Mouse (Mus musculus): Measurements from ENCODE around the gene Pik3ap1. TPM values are rescaled to one million over a fixed set of nuclear protein-coding genes. Genes with fewer than 3 reads are reported as not detected.

Gene Pik3ap1
- polyA plus RNA-seq, 1 experiment: 0.16 TPM

GRCm38 (mm10) chr19:41332228-41332627 lies 52.7 kb downstream of the Pik3ap1 start:
- H3K4me1 ChIP-seq (ENCODE audit: control insufficient read depth, insufficient read depth, low read length): no peaks in the 10 kb centered on the region
- H3K36me3 ChIP-seq (ENCODE audit: control insufficient read depth, insufficient read depth, low read length, poor library complexity, severe bottlenecking): no peaks in the 10 kb centered on the region
- no peaks in the 10 kb centered on the region for H3K9me3 ChIP-seq (replicated peaks; ENCODE audit: control insufficient read depth, insufficient read depth, low read length, poor library complexity, severe bottlenecking)
- no peaks in the 10 kb centered on the region for H3K27me3 ChIP-seq (ENCODE audit: control insufficient read depth, insufficient read depth, low read length, poor library complexity, severe bottlenecking)
- H3K9ac ChIP-seq (ENCODE audit: low read depth, poor library complexity, severe bottlenecking): no peak overlapping the region
- no peak overlapping the region for H3K27ac ChIP-seq (ENCODE audit: insufficient read depth, low read length)
- TF ChIP-seq EP300 (IDR thresholded peaks at IDR 0.05; ENCODE audit: insufficient read depth, low read depth, low read length) (no peak), POLR2A (IDR thresholded peaks at IDR 0.05; ENCODE audit: insufficient read depth, low read length) (no peak), CTCF (IDR thresholded peaks at IDR 0.05; ENCODE audit: low read depth, low read length) (no peak)
- H3K4me3 ChIP-seq (ENCODE audit: low read depth, low read length): no peak overlapping the region

GRCm38 (mm10) chr19:41330401-41330800 lies 54.5 kb downstream of the Pik3ap1 start:
- Histone ChIP-seq H3K4me1 (ENCODE audit: control insufficient read depth, insufficient read depth, low read length) (no peaks in the 10 kb centered on the region), H3K27ac (ENCODE audit: insufficient read depth, low read length) (no peak overlapping the region), H3K27me3 (ENCODE audit: control insufficient read depth, insufficient read depth, low read length, poor library complexity, severe bottlenecking) (no peaks in the 10 kb centered on the region), H3K9me3 (replicated peaks; ENCODE audit: control insufficient read depth, insufficient read depth, low read length, poor library complexity, severe bottlenecking) (no peaks in the 10 kb centered on the region), H3K4me3 (ENCODE audit: low read depth, low read length) (no peak overlapping the region), H3K9ac (ENCODE audit: low read depth, poor library complexity, severe bottlenecking) (no peak overlapping the region), H3K36me3 (ENCODE audit: control insufficient read depth, insufficient read depth, low read length, poor library complexity, severe bottlenecking) (no peaks in the 10 kb centered on the region)
- TF ChIP-seq EP300 (IDR thresholded peaks at IDR 0.05; ENCODE audit: insufficient read depth, low read depth, low read length) (no peak), CTCF (IDR thresholded peaks at IDR 0.05; ENCODE audit: low read depth, low read length) (no peak)

- no peak overlapping the region for H3K4me3 ChIP-seq (ENCODE audit: low read depth, low read length)
Measured at GRCm38 (mm10) chr19:41329961-41330360, 54.9 kb downstream of the Pik3ap1 start.

DNA sequence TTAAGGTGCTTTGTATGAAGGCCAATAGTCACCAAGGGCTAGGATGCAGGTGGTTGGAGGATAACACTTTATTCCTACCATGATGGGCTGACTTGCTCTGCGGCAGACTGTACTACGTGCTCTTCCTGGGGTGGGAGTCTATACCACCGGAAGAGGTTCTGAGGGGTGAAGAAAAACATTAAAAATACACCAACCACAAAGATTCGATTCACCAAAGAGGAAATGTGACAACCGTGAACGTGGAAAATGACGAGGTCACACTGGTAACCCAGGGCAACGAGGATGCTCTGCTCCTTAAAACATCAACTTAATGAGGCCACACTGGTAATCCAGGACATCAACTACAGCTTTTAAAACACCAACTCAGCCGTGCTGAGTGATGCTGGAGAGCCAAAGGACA lies 56.2 kb downstream of the Pik3ap1 start:
- no peaks in the 10 kb centered on the region for H3K4me1 ChIP-seq (ENCODE audit: control insufficient read depth, insufficient read depth, low read length)
- H3K27me3 ChIP-seq (ENCODE audit: control insufficient read depth, insufficient read depth, low read length, poor library complexity, severe bottlenecking): no peaks in the 10 kb centered on the region
- no peaks in the 10 kb centered on the region for H3K9me3 ChIP-seq (replicated peaks; ENCODE audit: control insufficient read depth, insufficient read depth, low read length, poor library complexity, severe bottlenecking)
- no peak overlapping the region for H3K4me3 ChIP-seq (ENCODE audit: low read depth, low read length)
- H3K27ac ChIP-seq (ENCODE audit: insufficient read depth, low read length): no peak overlapping the region
- no peak for TF ChIP-seq POLR2A (IDR thresholded peaks at IDR 0.05; ENCODE audit: insufficient read depth, low read length)
- TF ChIP-seq CTCF (IDR thresholded peaks at IDR 0.05; ENCODE audit: low read depth, low read length): no peak
- no peak for TF ChIP-seq EP300 (IDR thresholded peaks at IDR 0.05; ENCODE audit: insufficient read depth, low read depth, low read length)
- H3K36me3 ChIP-seq (ENCODE audit: control insufficient read depth, insufficient read depth, low read length, poor library complexity, severe bottlenecking): no peaks in the 10 kb centered on the region
- no peak overlapping the region for H3K9ac ChIP-seq (ENCODE audit: low read depth, poor library complexity, severe bottlenecking)

More at GRCm38 (mm10) chr19:41329961-41330360, 54.9 kb downstream of the Pik3ap1 start:
- Histone ChIP-seq H3K27me3 (ENCODE audit: control insufficient read depth, insufficient read depth, low read length, poor library complexity, severe bottlenecking) (no peaks in the 10 kb centered on the region), H3K36me3 (ENCODE audit: control insufficient read depth, insufficient read depth, low read length, poor library complexity, severe bottlenecking) (no peaks in the 10 kb centered on the region), H3K9ac (ENCODE audit: low read depth, poor library complexity, severe bottlenecking) (no peak overlapping the region), H3K9me3 (replicated peaks; ENCODE audit: control insufficient read depth, insufficient read depth, low read length, poor library complexity, severe bottlenecking) (no peaks in the 10 kb centered on the region), H3K4me1 (ENCODE audit: control insufficient read depth, insufficient read depth, low read length) (no peaks in the 10 kb centered on the region), H3K27ac (ENCODE audit: insufficient read depth, low read length) (no peak overlapping the region)
- TF ChIP-seq EP300 (IDR thresholded peaks at IDR 0.05; ENCODE audit: insufficient read depth, low read depth, low read length): no peak
- no peak for TF ChIP-seq CTCF (IDR thresholded peaks at IDR 0.05; ENCODE audit: low read depth, low read length)
- TF ChIP-seq POLR2A (IDR thresholded peaks at IDR 0.05; ENCODE audit: insufficient read depth, low read length): no peak

DNA sequence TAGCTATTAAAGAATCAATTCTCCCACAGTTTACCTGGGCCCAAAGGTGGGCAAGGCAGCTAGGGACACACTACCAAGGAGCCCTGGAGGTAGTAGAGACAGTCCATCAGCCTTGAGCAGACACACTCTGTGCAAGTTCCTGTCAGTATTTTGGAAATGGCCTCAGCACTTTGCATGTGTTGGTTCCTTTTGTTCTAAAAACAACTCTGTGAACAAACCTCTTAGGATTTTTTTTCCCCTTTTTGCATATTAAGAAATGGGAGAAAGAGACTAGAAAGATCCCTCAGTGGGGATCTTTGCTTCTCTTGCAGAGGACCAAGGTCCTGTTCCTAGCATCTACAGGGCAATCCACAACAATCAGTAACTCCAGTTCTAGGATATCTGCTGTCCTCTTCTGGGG lies 61.1 kb downstream of the Pik3ap1 start:
- Histone ChIP-seq H3K36me3 (ENCODE audit: control insufficient read depth, insufficient read depth, low read length, poor library complexity, severe bottlenecking) (no peaks in the 10 kb centered on the region), H3K9ac (ENCODE audit: low read depth, poor library complexity, severe bottlenecking) (no peak overlapping the region)
- TF ChIP-seq POLR2A (IDR thresholded peaks at IDR 0.05; ENCODE audit: insufficient read depth, low read length) (no peak), EP300 (IDR thresholded peaks at IDR 0.05; ENCODE audit: insufficient read depth, low read depth, low read length) (no peak), CTCF (IDR thresholded peaks at IDR 0.05; ENCODE audit: low read depth, low read length) (no peak)

DNA sequence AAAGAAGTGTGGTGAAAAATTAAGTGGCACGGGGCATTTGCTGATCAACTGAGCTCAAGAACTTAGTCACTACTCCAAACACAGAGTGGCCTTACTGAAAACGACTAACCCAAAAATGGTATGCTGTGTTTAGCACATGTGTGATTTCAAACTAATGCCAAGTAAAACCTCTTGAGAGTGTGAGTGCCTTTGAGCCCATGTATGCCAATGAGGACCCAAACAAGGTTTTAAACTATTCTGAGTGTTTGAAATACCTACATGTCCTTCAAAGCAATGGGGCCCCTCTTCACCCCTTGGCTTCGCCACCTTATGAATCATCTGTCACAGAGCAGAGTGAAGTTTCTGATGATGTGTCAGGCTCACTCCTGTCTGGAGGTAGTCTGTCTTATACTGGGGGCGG lies 61.8 kb downstream of the Pik3ap1 start:
- Histone ChIP-seq H3K4me3 (ENCODE audit: low read depth, low read length) (no peak overlapping the region), H3K9ac (ENCODE audit: low read depth, poor library complexity, severe bottlenecking) (no peak overlapping the region), H3K36me3 (ENCODE audit: control insufficient read depth, insufficient read depth, low read length, poor library complexity, severe bottlenecking) (no peaks in the 10 kb centered on the region), H3K27me3 (ENCODE audit: control insufficient read depth, insufficient read depth, low read length, poor library complexity, severe bottlenecking) (no peaks in the 10 kb centered on the region), H3K9me3 (replicated peaks; ENCODE audit: control insufficient read depth, insufficient read depth, low read length, poor library complexity, severe bottlenecking) (no peaks in the 10 kb centered on the region), H3K4me1 (ENCODE audit: control insufficient read depth, insufficient read depth, low read length) (no peaks in the 10 kb centered on the region), H3K27ac (ENCODE audit: insufficient read depth, low read length) (no peak overlapping the region)
- no peak for TF ChIP-seq CTCF (IDR thresholded peaks at IDR 0.05; ENCODE audit: low read depth, low read length)
- TF ChIP-seq POLR2A (IDR thresholded peaks at IDR 0.05; ENCODE audit: insufficient read depth, low read length): no peak
- TF ChIP-seq EP300 (IDR thresholded peaks at IDR 0.05; ENCODE audit: insufficient read depth, low read depth, low read length): no peak

More for the DNA sequence above, 61.1 kb downstream of the Pik3ap1 start:
- H3K27ac ChIP-seq (ENCODE audit: insufficient read depth, low read length): no peak overlapping the region
- no peaks in the 10 kb centered on the region for H3K4me1 ChIP-seq (ENCODE audit: control insufficient read depth, insufficient read depth, low read length)
- no peak overlapping the region for H3K4me3 ChIP-seq (ENCODE audit: low read depth, low read length)
- no peaks in the 10 kb centered on the region for H3K9me3 ChIP-seq (replicated peaks; ENCODE audit: control insufficient read depth, insufficient read depth, low read length, poor library complexity, severe bottlenecking)
- H3K27me3 ChIP-seq (ENCODE audit: control insufficient read depth, insufficient read depth, low read length, poor library complexity, severe bottlenecking): no peaks in the 10 kb centered on the region

All from ES-Bruce4 (cell line).